Mouse (Mus musculus) myocyte (in vitro differentiated cells): ENCODE results near the gene Ebf4. TPM values are rescaled to one million over a fixed set of nuclear protein-coding genes. Genes with fewer than 3 reads are reported as not detected.

Experiments used
- H3K27me3 ChIP-seq: one replicate; pipeline ENCODE4 v1.6.1; 2011; ENCODE audit not compliant: control insufficient read depth, insufficient read depth, insufficient read length
- H3K36me3 ChIP-seq: one replicate; pipeline ENCODE4 v1.6.1; 2011; ENCODE audit not compliant: control insufficient read depth, insufficient read depth
- H3K4me2 ChIP-seq: one replicate; pipeline ENCODE4 v1.6.1; 2011; ENCODE audit warnings: low read depth, control low read depth
- H3K4me3 ChIP-seq: one replicate; pipeline ENCODE4 v1.5.1; 2011; ENCODE audit warnings: mild to moderate bottlenecking, control low read depth, moderate library complexity
- H3K79me2 ChIP-seq: one replicate; pipeline ENCODE4 v1.6.1; 2011; ENCODE audit not compliant: control insufficient read depth, insufficient read depth
- H3ac ChIP-seq: one replicate; pipeline ENCODE4 v1.6.1; 2011; ENCODE audit not compliant: control insufficient read depth, insufficient read length
- CEBPB ChIP-seq: IDR thresholded peaks from 2 replicates; pipeline ENCODE4 v1.6.1; 2011; ENCODE audit warnings: mild to moderate bottlenecking, moderate library complexity; ENCODE audit not compliant: poor library complexity, insufficient read depth, severe bottlenecking
- E2F4 ChIP-seq: IDR thresholded peaks from one replicate; pipeline ENCODE4 v1.6.1; 2011; ENCODE audit warnings: mild to moderate bottlenecking, control low read depth, moderate library complexity; ENCODE audit not compliant: insufficient read depth
- MAX ChIP-seq: IDR thresholded peaks from one replicate; pipeline ENCODE4 v1.6.1; 2011; ENCODE audit warnings: low read depth, mild to moderate bottlenecking, control low read depth
- MYOD1 ChIP-seq, 3 experiments: IDR thresholded peaks; one replicate each; pipeline ENCODE4 v1.6.1; 2011; ENCODE audit warnings: control low read depth in 2 of 3, low read depth in 2 of 3, mild to moderate bottlenecking in 2 of 3, moderate library complexity in 1 of 3; ENCODE audit not compliant: insufficient read length in 2 of 3, control insufficient read depth in 1 of 3
- MYOG ChIP-seq, 3 experiments: IDR thresholded peaks; one replicate each; pipeline ENCODE4 v1.6.1; 2011; ENCODE audit warnings: control low read depth in 2 of 3, low read depth in 2 of 3, mild to moderate bottlenecking in 2 of 3; ENCODE audit not compliant: insufficient read length in 2 of 3, control insufficient read depth in 1 of 3, insufficient read depth in 1 of 3
- POLR2A ChIP-seq: IDR thresholded peaks from one replicate; pipeline ENCODE4 v1.6.1; 2011; ENCODE audit warnings: low read depth, mild to moderate bottlenecking, control low read depth, moderate library complexity; ENCODE audit not compliant: insufficient read length
- POLR2AphosphoS2 ChIP-seq: IDR thresholded peaks from one replicate; pipeline ENCODE4 v1.6.1; 2011; ENCODE audit warnings: low read depth, control low read depth; ENCODE audit not compliant: insufficient read length
- REST ChIP-seq: IDR thresholded peaks from one replicate; pipeline ENCODE4 v1.6.1; 2011; ENCODE audit warnings: mild to moderate bottlenecking, control low read depth, moderate library complexity; ENCODE audit not compliant: insufficient read depth, insufficient read length
- SRF ChIP-seq: IDR thresholded peaks from one replicate; pipeline ENCODE4 v1.6.1; 2011; ENCODE audit warnings: low read depth; ENCODE audit not compliant: control insufficient read depth, insufficient read length
- TCF12 ChIP-seq: IDR thresholded peaks from one replicate; pipeline ENCODE4 v1.6.1; 2011; ENCODE audit warnings: mild to moderate bottlenecking, control low read depth; ENCODE audit not compliant: poor library complexity, insufficient read depth, severe bottlenecking
- TCF3 ChIP-seq: IDR thresholded peaks from one replicate; pipeline ENCODE4 v1.6.1; 2011; ENCODE audit warnings: low read depth, control low read depth; ENCODE audit not compliant: insufficient read length
- USF1 ChIP-seq: IDR thresholded peaks from one replicate; pipeline ENCODE4 v1.6.1; 2011; ENCODE audit warnings: low read depth, mild to moderate bottlenecking, control low read depth, moderate library complexity
- polyA plus RNA-seq: library from polyadenylated mRNA; unstranded; fragments of >200 nt; fragmentation: generic; extraction: Trizol; gene quantifications from one replicate; pipeline ENCODE4 v1.2.1, GENCODE M21; 2012; ENCODE audit warnings: missing spikeins

Ebf4 gene
- polyA plus RNA-seq, 1 experiment: 0.10 TPM

GRCm38 (mm10) chr2:130374951-130375350, 80.0 kb downstream of the Ebf4 start:
- Histone ChIP-seq H3K36me3 (no peaks in the 10 kb centered on the region), H3K4me3 (no peak overlapping the region), H3K79me2 (no peaks in the 10 kb centered on the region), H3K27me3 (peaks cover 42% of the 10 kb centered on the region), H3K4me2 (no peak overlapping the region), H3ac (no peak overlapping the region)
- TF ChIP-seq MAX: no peak
- peak in 2 of 3 experiments; percentile 25 to 64 for TF ChIP-seq MYOD1 (IDR thresholded peaks at IDR 0.05; ENCODE audit: control insufficient read depth in 1 of 3, insufficient read length in 2 of 3, low read depth in 2 of 3)
- no peak for TF ChIP-seq CEBPB
- no peak for TF ChIP-seq POLR2AphosphoS2
- TF ChIP-seq USF1: no peak
- TF ChIP-seq E2F4: no peak
- no peak for TF ChIP-seq REST
- TF ChIP-seq MYOG (IDR thresholded peaks at IDR 0.05; ENCODE audit: control insufficient read depth in 1 of 3, insufficient read depth in 1 of 3, insufficient read length in 2 of 3, low read depth in 2 of 3): peak in 2 of 3 experiments; percentile 46 to 67

- H3K4me2 ChIP-seq: no peak overlapping the region
- TF ChIP-seq TCF3 (no peak), TCF12 (no peak), USF1 (no peak), E2F4 (no peak), POLR2A (no peak), SRF (no peak), MYOG (IDR thresholded peaks at IDR 0.05; ENCODE audit: control insufficient read depth in 1 of 3, insufficient read depth in 1 of 3, insufficient read length in 2 of 3, low read depth in 2 of 3) (no peak), REST (no peak), MYOD1 (IDR thresholded peaks at IDR 0.05; ENCODE audit: control insufficient read depth in 1 of 3, insufficient read length in 2 of 3, low read depth in 2 of 3) (no peak), POLR2AphosphoS2 (no peak), CEBPB (no peak)
- no peak overlapping the region for H3K4me3 ChIP-seq
- H3ac ChIP-seq: no peak overlapping the region
- H3K27me3 ChIP-seq: peaks cover 17% of the 10 kb centered on the region
- H3K79me2 ChIP-seq: no peaks in the 10 kb centered on the region
- H3K36me3 ChIP-seq: no peaks in the 10 kb centered on the region
Measured at GRCm38 (mm10) chr2:130383205-130383604, 88.2 kb downstream of the Ebf4 start.

GRCm38 (mm10) chr2:130383895-130384294, 88.9 kb downstream of the Ebf4 start:
- Histone ChIP-seq H3K4me3 (no peak overlapping the region), H3K36me3 (no peaks in the 10 kb centered on the region), H3K4me2 (no peak overlapping the region), H3K27me3 (peaks cover 15% of the 10 kb centered on the region), H3ac (no peak overlapping the region), H3K79me2 (no peaks in the 10 kb centered on the region)
- TF ChIP-seq TCF3: no peak
- no peak for TF ChIP-seq MYOD1 (IDR thresholded peaks at IDR 0.05; ENCODE audit: control insufficient read depth in 1 of 3, insufficient read length in 2 of 3, low read depth in 2 of 3)
- TF ChIP-seq USF1: no peak
- no peak for TF ChIP-seq MYOG (IDR thresholded peaks at IDR 0.05; ENCODE audit: control insufficient read depth in 1 of 3, insufficient read depth in 1 of 3, insufficient read length in 2 of 3, low read depth in 2 of 3)

- Histone ChIP-seq H3K4me2 (no peak overlapping the region), H3K27me3 (peaks cover 17% of the 10 kb centered on the region), H3K36me3 (no peaks in the 10 kb centered on the region)
Measured at GRCm38 (mm10) chr2:130386212-130386611, 91.2 kb downstream of the Ebf4 start.

GRCm38 (mm10) chr2:130388796-130389195, 93.8 kb downstream of the Ebf4 start:
- H3K4me3 ChIP-seq: no peak overlapping the region
- no peak overlapping the region for H3ac ChIP-seq
- TF ChIP-seq MYOG (IDR thresholded peaks at IDR 0.05; ENCODE audit: control insufficient read depth in 1 of 3, insufficient read depth in 1 of 3, insufficient read length in 2 of 3, low read depth in 2 of 3): no peak
- TF ChIP-seq E2F4: no peak
- no peak for TF ChIP-seq MAX
- TF ChIP-seq MYOD1 (IDR thresholded peaks at IDR 0.05; ENCODE audit: control insufficient read depth in 1 of 3, insufficient read length in 2 of 3, low read depth in 2 of 3): no peak
- no peak for TF ChIP-seq SRF
- TF ChIP-seq TCF3: no peak
- no peak for TF ChIP-seq USF1
- TF ChIP-seq POLR2A: no peak
- no peak for TF ChIP-seq TCF12
- TF ChIP-seq POLR2AphosphoS2: no peak
- no peak for TF ChIP-seq CEBPB
- TF ChIP-seq REST: no peak
- H3K27me3 ChIP-seq: peaks cover 18% of the 10 kb centered on the region
- no peaks in the 10 kb centered on the region for H3K36me3 ChIP-seq
- H3K4me2 ChIP-seq: no peak overlapping the region
- H3K79me2 ChIP-seq: no peaks in the 10 kb centered on the region

More at GRCm38 (mm10) chr2:130386212-130386611, 91.2 kb downstream of the Ebf4 start:
- Histone ChIP-seq H3K79me2 (no peaks in the 10 kb centered on the region), H3K4me3 (no peak overlapping the region), H3ac (no peak overlapping the region)
- TF ChIP-seq USF1: no peak
